Mouse (Mus musculus): ENCODE data around the gene Cmss1. TPM values are rescaled to one million over a fixed set of nuclear protein-coding genes. Genes with fewer than 3 reads are reported as not detected.
A peak's percentile ranks its signal among the peaks of the same experiment; 100 is the strongest.

Cmss1 gene
- 10 to 100 TPM; 16.2 to 16.3 TPM for total RNA-seq (2021)
- long read RNA-seq, experiment 1, transcript Cmss1-203 (2 exons, 529 nt) = major isoform, 6 of 32 reads
- long read RNA-seq, experiment 1, partial matches to known transcripts = 0 of 32 reads
- long read RNA-seq, experiment 1, other reads (novel, unspliced or antisense) = 26 of 32 reads
- long read RNA-seq, experiment 2, partial matches to known transcripts = 2 of 16 reads
- long read RNA-seq, experiment 2, other reads (novel, unspliced or antisense) = 12 of 16 reads

GRCm38 (mm10) chr16:57606444-57607227 is at the start of gene Cmss1:
Gene Cmss1, minus strand, starts transcription at chr16:57606864.
- Histone ChIP-seq H3K27ac (peak within 1 kb of the TSS; percentile 97), H3K4me3 (peak within 1 kb of the TSS; percentile 88)
- DNase-seq (ENCODE audit: low spot score in 2 of 2) = peak; percentile 60 to 77
- TF ChIP-seq CTCF (conservative IDR thresholded peaks at IDR 0.05) = no peak

DNA sequence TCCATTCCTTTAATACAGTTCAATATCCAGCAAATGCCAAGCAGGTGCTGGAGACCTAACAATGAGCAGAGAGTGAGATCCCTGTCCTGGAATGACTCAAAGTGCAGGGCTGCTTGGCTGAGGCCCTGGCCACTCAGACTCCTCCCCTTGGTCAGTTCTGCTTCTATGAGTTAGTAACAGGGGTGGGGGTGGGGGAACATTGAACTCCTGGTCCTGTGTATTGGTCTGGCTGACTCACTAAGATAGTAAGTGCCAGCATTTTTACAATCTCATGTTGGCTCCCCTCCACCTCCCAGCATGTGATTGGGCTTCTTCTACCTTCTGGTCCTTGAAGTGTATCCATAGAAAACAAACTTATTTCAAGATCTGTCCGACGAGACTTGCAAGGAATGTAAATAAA is 43.2 kb upstream of the Cmss1 start:
- Histone ChIP-seq H3K4me3 (no peak overlapping the region), H3K27ac (no peak overlapping the region)
- DNase-seq (ENCODE audit: low spot score in 2 of 2) = no peak
- TF ChIP-seq CTCF (conservative IDR thresholded peaks at IDR 0.05) = no peak

GRCm38 (mm10) chr16:57641346-57641885 is 34.8 kb upstream of the Cmss1 start:
- Histone ChIP-seq H3K27ac (no peak overlapping the region), H3K4me3 (no peak overlapping the region)
- no peak for TF ChIP-seq CTCF (conservative IDR thresholded peaks at IDR 0.05)
- DNase-seq (ENCODE audit: low spot score in 2 of 2) = no peak

DNA sequence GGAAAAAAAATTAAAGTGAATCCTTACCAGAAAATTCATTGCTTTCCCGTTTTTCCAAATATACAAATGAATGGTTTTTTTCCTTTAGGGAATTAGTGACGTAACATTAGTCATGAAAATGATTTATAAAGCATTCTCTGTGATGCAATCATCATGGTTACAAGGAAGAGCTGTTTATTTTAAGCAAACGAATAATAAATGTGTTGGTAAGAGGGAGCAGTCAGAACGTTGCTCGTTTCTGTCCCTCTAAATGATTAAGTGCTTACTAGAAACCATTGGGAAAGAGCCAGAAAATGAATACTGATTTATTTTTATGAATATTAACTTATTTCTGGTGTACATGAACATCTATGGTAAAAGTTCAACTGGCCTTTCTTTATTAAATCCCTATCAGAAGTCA is 28.1 kb upstream of the Cmss1 start:
- Histone ChIP-seq H3K27ac (no peak overlapping the region), H3K4me3 (no peak overlapping the region)
- no peak for TF ChIP-seq CTCF (conservative IDR thresholded peaks at IDR 0.05)
- no peak for DNase-seq (ENCODE audit: low spot score in 2 of 2)

GRCm38 (mm10) chr16:57634191-57634590 is 27.5 kb upstream of the Cmss1 start:
- Histone ChIP-seq H3K4me3 (no peak overlapping the region), H3K27ac (no peak overlapping the region)
- TF ChIP-seq CTCF (conservative IDR thresholded peaks at IDR 0.05) = peak; percentile 94
- DNase-seq (ENCODE audit: low spot score in 2 of 2) = peak; percentile 58 to 79

DNA sequence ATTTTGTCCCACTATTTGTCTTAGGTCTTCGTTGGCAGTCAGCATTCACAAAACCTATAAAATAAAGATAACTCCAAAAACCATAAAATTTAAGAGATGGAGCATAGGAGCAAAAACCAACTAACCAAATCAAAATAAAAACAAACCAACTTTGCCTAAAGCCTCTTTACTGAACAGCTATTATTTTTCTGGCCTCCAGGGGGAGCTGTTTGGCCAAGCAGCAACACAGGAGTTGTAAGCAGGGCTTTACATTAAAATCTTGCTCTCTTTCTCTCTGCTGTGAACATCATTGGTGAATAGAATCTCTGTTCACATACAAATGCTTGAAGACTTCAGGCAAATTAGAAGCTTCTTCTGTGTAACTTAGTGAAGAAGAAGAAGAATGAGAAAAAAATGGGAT is 5.1 kb upstream of the Cmss1 start:
- peak in 1 of 2 experiments; percentile 59 for DNase-seq (ENCODE audit: low spot score in 2 of 2)
- Histone ChIP-seq H3K27ac (no peak overlapping the region), H3K4me3 (no peak overlapping the region)
- TF ChIP-seq CTCF (conservative IDR thresholded peaks at IDR 0.05) = peak; percentile 91

- no peak for DNase-seq (ENCODE audit: low spot score in 2 of 2)
- no peak overlapping the region for H3K4me3 ChIP-seq
- H3K27ac ChIP-seq = no peak overlapping the region
- TF ChIP-seq CTCF (conservative IDR thresholded peaks at IDR 0.05) = no peak
Observed at GRCm38 (mm10) chr16:57601031-57601430, 5.6 kb downstream of the Cmss1 start.

DNA sequence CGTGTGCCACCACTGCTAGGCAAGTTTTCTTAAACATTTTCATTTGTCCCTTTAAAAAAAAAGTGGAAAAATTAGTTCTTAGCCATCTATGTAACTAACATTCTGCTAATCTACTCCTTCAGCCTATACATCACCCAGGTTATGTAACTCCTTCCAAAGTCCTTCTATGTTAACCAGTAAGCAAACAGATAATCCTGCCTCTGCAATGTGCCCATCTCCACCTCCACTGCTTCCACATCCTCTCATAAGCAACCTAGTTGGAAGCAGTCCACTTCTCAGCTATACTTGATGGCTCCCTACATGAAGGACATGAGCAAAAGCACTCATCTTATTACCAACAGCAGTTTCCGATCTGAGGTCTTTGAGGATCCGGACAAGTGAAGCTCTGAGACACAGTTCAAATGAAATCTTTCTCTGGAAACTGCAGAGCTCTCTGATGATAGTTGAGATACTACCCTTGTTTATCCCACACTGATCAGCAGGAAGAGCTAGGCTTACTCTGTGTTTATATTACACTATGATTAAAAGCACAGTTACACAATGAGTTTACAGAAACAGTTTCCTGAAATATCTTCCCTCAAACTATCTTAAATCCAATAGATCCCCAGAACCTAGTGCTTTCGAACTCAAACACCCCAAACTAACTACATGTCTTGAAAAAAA is 9.2 kb downstream of the Cmss1 start:
- no peak for TF ChIP-seq CTCF (conservative IDR thresholded peaks at IDR 0.05)
- Histone ChIP-seq H3K4me3 (no peak overlapping the region), H3K27ac (no peak overlapping the region)
- DNase-seq (ENCODE audit: low spot score in 2 of 2) = no peak

DNA sequence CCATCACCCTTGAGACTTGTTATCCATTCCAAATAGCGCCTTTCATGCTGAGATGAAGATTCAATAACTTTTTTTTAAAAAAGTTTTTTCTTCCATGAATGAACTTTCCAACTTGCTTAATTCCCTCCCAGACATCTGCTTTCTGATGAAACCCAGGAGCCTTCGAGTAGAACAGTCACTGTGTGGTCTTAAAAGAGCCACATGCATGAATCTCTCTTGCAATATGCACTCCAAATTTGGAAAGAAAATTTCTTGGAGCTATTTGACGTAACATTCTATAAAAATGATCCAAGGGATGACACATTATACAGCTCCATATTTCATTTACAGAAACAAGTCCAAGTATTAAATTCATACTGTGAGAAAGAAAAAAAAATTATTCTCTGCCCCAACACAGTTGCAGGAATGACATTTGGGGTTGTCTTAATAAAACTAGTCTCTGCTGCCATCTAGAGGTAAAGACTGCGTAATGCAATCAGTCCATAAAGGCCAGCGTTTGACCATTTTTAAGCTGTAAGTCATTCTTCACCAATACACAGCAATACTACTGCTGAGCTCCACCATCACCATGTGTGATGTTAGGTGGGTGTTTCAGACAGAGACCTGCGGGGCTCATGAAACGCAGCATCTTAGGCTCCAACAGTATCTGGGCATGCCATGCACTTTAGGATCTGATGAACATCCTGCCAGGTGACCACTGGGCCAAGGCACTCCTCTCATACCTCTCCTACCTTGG is 13.1 kb downstream of the Cmss1 start:
- peak; percentile 34 to 58 for DNase-seq (ENCODE audit: low spot score in 2 of 2)
- no peak overlapping the region for H3K27ac ChIP-seq
- H3K4me3 ChIP-seq = no peak overlapping the region
- peak; percentile 96 for TF ChIP-seq CTCF (conservative IDR thresholded peaks at IDR 0.05)

GRCm38 (mm10) chr16:57585201-57585600 is 21.5 kb downstream of the Cmss1 start:
- Histone ChIP-seq H3K27ac (no peak overlapping the region), H3K4me3 (no peak overlapping the region)
- DNase-seq (ENCODE audit: low spot score in 2 of 2) = no peak
- no peak for TF ChIP-seq CTCF (conservative IDR thresholded peaks at IDR 0.05)

DNA sequence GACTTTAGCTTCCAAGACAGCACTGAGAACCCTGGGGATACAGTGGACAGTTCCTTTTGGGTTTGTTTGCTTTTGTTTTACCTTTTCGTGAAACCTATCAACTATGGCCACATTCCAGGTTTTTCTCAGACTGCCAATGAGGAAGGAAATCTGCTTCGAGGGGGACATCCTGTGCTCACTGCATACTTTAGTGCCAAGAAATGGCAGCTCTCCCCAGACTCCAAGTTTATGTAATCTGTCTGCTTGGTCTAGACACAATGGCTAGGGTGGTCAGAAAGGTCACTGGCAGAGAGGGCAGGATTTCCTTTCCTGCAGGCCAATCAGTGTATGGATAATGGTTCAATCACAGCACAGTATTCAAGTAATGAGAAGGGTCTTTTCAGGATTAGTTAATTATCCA is 24.7 kb downstream of the Cmss1 start:
- H3K4me3 ChIP-seq = no peak overlapping the region

GRCm38 (mm10) chr16:57580041-57580440 is 26.6 kb downstream of the Cmss1 start:
- Histone ChIP-seq H3K4me3 (no peak overlapping the region), H3K27ac (no peak overlapping the region)
- no peak for DNase-seq (ENCODE audit: low spot score in 2 of 2)
- no peak for TF ChIP-seq CTCF (conservative IDR thresholded peaks at IDR 0.05)

More for the DNA sequence above, 24.7 kb downstream of the Cmss1 start:
- no peak overlapping the region for H3K27ac ChIP-seq
- DNase-seq (ENCODE audit: low spot score in 2 of 2) = no peak
- no peak for TF ChIP-seq CTCF (conservative IDR thresholded peaks at IDR 0.05)
